Mouse (Mus musculus) erythroblast, embryonic 14.5 days (primary cell): Measurements from ENCODE around the gene Tmem233.

ENCODE experiments used
- GATA1 ChIP-seq: IDR thresholded peaks from 2 replicates; pipeline ENCODE4 v1.6.1; 2012; ENCODE audit warnings: low read length, inconsistent platforms, mixed read lengths
- TAL1 ChIP-seq: IDR thresholded peaks from 3 replicates; pipeline ENCODE4 v1.6.1; 2012; ENCODE audit warnings: low read length, inconsistent platforms, mixed read lengths

- no peak for TF ChIP-seq TAL1
- no peak for TF ChIP-seq GATA1
Observed at GRCm38 (mm10) chr5:116017391-116017790, 65.7 kb downstream of the Tmem233 start.
